Mouse (Mus musculus) kidney, postnatal 4 days (tissue): ENCODE data around the gene Sv2b.

Source experiments
- DNase-seq, 2 experiments: peaks; one replicate each; pipeline ENCODE4 v3.0.0; 2021; ENCODE audit warnings: mixed read lengths in 2 of 2

Gene Sv2b

GRCm38 (mm10) chr7:75080163-75080562, 228.9 kb downstream of the Sv2b start:
- DNase-seq: no peak

- no peak for DNase-seq
Measured at GRCm38 (mm10) chr7:75077560-75078208, 231.4 kb downstream of the Sv2b start.
